13 mouse cellular contexts compared by ENCODE assay signal in genomic region chr6:128225846-128226176, GRCm38 (mm10).
"Had no signal": no experiment of that assay in that cellular context is flagged by ENCODE, and none has a peak within 500 bp of the region (broad histone marks: within the 10 kb centered on the region; RNA-seq: fewer than 3 reads in every experiment).

No protein-coding gene starts in this region.

- H3K4me3 ChIP-seq: layer of hippocampus, adult 2 months; limb, embryonic 10.5 days; limb, embryonic 13.5 days; midbrain, embryonic 13.5 days had no signal

- H3K9ac ChIP-seq: limb, embryonic 13.5 days; lung, embryonic 14.5 days; midbrain, embryonic 13.5 days had no signal

- H3K4me1 ChIP-seq: midbrain, embryonic 13.5 days had no signal

- H3K9me3 ChIP-seq: limb, embryonic 10.5 days; limb, embryonic 13.5 days; midbrain, embryonic 13.5 days had no signal

- H3K27me3 ChIP-seq: limb, embryonic 13.5 days; midbrain, embryonic 13.5 days had no signal

- ATAC-seq: inflammation-experienced regulatory T-cells, adult 6 months; midbrain, embryonic 13.5 days had no signal

- H3K36me3 ChIP-seq: limb, embryonic 10.5 days; limb, embryonic 13.5 days; midbrain, embryonic 13.5 days had no signal

- H3K4me2 ChIP-seq: limb, embryonic 13.5 days; lung, embryonic 14.5 days; midbrain, embryonic 13.5 days had no signal

- DNase-seq: kidney, adult 18-20 months; kidney, adult 9 months; layer of hippocampus, adult 9-11 months; lung, embryonic 14.5 days; thymus, adult 2 months; thymus, postnatal 14 days; thymus, postnatal 4 days had no signal

- H3K27ac ChIP-seq: layer of hippocampus, adult 2 months; limb, embryonic 10.5 days; limb, embryonic 13.5 days; macrophage; midbrain, embryonic 13.5 days had no signal
